Mouse (Mus musculus) neutrophil, adult 65 days (primary cell): Measurements from ENCODE around the gene Hipk4. TPM values are rescaled to one million over a fixed set of nuclear protein-coding genes. Genes with fewer than 3 reads are reported as not detected.

Source experiments
- total RNA-seq: library from RNA; stranded (reverse); gene quantifications from 2 replicates; pipeline ENCODE4 v1.2.4, GENCODE M21; 2023

Hipk4 gene
- total RNA-seq, result 0.35 TPM in 1 of 2 replicates, not detected in the other

DNA sequence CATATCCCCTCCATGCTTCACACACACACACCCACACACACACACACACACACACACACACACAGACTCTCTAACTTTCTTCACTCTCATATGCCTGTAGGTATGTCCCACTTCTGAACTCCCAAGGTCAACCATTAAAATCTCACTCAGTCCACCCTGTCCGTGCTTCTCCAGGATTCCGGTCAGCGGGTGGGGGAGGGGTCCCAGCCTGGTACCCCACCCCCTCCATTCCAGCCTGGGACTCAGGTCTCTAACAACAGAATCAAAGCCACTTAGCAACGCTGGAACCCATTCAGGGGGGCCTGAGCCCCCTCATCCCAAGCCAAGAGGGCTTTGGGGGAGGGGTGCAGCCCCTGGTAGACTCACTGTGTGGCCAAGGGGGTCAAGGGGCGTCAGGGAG is at the start of gene Hipk4:
Gene Hipk4 (plus strand): TSS at position 301 of the 400 bp plus-strand sequence.

DNA sequence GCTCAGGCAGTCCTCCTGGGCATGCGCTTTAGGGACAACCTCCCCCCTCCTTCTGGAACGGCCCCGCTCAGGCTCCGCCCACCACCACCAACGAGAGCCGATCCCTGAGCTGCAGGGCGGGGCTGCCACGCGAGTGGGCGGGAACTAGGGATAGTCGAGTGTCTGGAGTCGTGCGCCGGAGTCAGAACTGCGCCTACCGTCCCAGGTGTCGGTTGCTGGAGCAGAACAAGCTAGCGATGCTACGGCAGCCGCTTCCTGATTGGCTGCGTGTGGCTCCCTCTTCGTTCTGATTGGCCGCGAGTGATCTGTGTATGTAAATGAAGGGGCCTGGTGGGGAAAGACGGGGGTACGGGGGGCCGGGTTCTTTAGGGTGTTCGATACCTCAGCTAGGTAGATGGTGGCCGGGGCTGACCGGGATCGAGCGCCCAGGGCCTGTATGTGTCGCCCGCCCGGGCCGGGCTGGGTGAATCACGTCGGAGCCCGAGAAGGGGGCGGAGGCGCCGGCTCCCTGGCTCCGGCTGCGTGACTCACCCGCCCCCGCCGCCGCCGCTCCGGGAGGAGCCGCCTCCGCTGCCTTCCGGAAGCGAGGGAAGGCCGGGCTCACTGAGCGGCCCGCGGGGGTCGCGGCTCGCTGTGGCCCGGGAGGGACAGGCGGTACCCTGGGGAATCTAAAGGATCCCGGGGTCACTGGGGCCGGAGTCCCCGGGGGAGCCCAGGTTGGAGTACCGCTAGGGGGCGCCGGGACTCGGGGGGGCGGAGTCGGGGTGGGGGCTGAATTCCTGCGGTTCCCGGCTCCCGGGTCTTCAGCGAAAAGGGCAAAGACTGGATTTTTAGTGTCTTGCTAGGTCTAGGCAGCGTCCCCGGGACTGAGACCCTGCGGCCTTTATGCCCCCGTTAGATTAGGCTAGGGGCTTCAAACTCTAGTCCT is 36.0 kb upstream of the Hipk4 start, which contains the start of gene Sertad1:
Gene Sertad1 (plus strand): TSS at position 141 of the 928 bp plus-strand sequence.

DNA sequence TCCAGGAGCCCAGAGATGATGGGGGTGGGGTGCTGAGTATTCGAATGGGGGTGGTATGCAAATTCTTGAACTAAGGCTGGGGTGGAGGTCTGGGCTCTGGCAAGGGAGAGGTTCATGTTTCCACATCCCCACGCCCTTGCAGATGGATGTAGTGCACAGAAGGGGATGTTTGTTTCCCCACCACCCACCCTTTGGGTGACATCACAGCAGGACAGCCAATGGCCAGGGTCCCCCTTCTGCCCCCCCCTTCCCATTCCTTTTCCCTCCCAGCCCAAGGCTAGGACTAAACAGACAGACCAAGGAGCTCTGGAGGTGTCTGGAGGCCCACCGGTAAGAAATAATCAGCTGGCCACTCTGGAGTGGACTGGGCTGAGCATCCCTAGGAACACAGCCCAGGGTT is 24.0 kb upstream of the Hipk4 start, which contains the start of gene Prx:
Gene Prx (plus strand): TSS at position 289 of the 400 bp plus-strand sequence.

DNA sequence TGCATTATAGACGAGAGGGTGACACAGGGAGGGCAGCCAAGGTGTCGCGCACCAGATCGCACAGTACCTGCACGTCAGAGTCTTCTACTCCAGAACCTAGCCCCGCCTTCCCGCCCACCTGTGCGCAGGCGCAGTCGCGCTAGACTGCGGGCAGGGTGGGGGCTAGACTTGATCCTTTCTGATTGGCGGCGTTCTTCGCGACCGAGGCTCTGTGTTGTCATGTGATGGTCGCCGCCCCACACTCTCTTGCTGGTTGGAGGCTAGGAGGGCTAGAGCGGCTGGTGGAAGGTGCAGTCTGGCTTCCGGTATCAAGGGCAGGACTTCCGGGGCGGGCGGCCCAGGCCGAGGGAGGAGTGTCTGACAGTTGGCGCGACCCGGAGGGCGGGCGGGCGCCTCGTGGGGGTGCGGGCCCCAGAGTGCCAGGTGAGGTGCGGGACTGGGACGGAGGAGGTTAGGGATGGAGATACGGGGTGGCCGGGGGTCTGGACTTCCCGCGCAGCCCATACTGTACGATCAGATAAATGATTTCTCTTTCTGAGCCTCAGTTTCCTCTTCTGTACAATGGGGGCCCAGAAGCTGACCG is 30.0 kb downstream of the Hipk4 start, which contains the start of the genes Pld3 and 2310022A10Rik:
Gene Pld3 (minus strand): TSS at position 288 of the 583 bp plus-strand sequence.
Gene 2310022A10Rik (plus strand): TSS at position 303 of the 583 bp plus-strand sequence.

Other genes starting within 250 kb of the Hipk4 start
- 0.11 and 0.16 TPM in 2 replicates for gene Ltbp4, start 185.6 kb upstream of the Hipk4 start, total RNA-seq
- 103 and 111 TPM in 2 replicates for gene Shkbp1, start 167.2 kb upstream of the Hipk4 start, total RNA-seq
- gene Gm20479, start 165.8 kb upstream of the Hipk4 start, total RNA-seq, result 0.84 and 20.0 TPM in 2 replicates
- gene Sptbn4, start 75.6 kb upstream of the Hipk4 start, total RNA-seq, result 0.09 TPM in 1 of 2 replicates, not detected in the other
- 12.3 and 21.6 TPM in 2 replicates for gene Blvrb, start 75.3 kb upstream of the Hipk4 start, total RNA-seq
- gene Sertad3, start 49.5 kb upstream of the Hipk4 start, total RNA-seq, result 25.7 and 30.8 TPM in 2 replicates
- gene Sertad1, start 36.4 kb upstream of the Hipk4 start, total RNA-seq, result 42.4 and 47.3 TPM in 2 replicates
- gene Prx, start 23.9 kb upstream of the Hipk4 start, total RNA-seq, result 0.41 and 0.88 TPM in 2 replicates
- 19.1 and 19.8 TPM in 2 replicates for gene Pld3, start 30.0 kb downstream of the Hipk4 start, total RNA-seq
- gene 2310022A10Rik, start 30.0 kb downstream of the Hipk4 start, total RNA-seq, result 11.5 and 13.0 TPM in 2 replicates
- 126 and 159 TPM in 2 replicates for gene Akt2, start 68.3 kb downstream of the Hipk4 start, total RNA-seq
- gene Ttc9b, start 130.6 kb downstream of the Hipk4 start, total RNA-seq, result not detected in 2 replicates
- gene Map3k10, start 151.3 kb downstream of the Hipk4 start, total RNA-seq, result 3.6 and 5.3 TPM in 2 replicates
- gene Zfp607b, start 166.1 kb downstream of the Hipk4 start, total RNA-seq, result 0.09 and 0.20 TPM in 2 replicates
- gene Zfp60, start 208.1 kb downstream of the Hipk4 start, total RNA-seq, result 1.9 and 2.9 TPM in 2 replicates